Mouse (Mus musculus): ENCODE measurements at regions not wholly inside any gene's neighbourhood (a gene's known extent, or its start where the extent isn't known, plus 50 kb on each side); places are given as distances from the start of the nearest gene placed in this dataset.

DNA sequence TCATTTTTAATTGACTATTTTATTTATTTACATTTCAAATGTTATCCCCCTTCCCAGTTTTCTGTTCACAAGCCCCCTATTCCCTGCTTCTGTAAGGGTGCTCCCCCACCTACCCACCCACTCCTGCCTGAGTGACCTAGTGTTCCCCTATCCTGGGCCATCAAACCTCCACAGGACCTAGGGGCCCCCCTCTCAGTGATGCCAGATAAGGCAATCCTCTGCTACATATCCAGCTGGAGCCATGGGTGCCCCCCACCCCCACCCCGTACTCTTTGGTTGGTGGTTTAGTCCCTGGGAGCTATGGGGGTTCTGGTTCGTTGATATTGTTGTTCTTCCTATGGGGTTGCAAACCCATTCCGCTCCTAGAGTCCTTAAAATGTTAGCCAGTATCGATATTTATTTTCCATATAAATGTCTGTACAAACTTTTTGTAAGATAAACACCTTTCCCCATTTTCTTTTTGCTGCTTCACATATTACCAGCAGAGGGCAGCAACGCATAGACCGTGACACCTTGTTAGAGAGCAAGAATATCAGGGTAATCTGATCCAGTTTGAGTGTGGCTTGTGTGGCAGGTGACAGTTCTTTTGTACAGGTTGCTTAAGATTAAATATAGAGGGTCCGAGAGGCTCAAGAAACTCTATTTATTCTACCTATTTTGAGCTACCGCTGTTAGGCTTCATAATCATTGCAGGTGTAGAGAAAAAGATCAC lies 177.2 kb upstream of the Scn7a start:
- Histone ChIP-seq H3K4me1 (replicated peaks) (no peaks in the 10 kb centered on the region), H3K9me3 (no peaks in the 10 kb centered on the region), H3K4me3 (no peak overlapping the region), H3K36me3 (no peaks in the 10 kb centered on the region), H3K27me3 (ENCODE audit: insufficient read depth, poor library complexity, severe bottlenecking) (no peaks in the 10 kb centered on the region), H3K27ac (no peak overlapping the region)
- DNase-seq (ENCODE audit: low spot score), result peak; percentile 16
- 32% methylated on average over 8 of the region's 8 CpGs for WGBS

DNA sequence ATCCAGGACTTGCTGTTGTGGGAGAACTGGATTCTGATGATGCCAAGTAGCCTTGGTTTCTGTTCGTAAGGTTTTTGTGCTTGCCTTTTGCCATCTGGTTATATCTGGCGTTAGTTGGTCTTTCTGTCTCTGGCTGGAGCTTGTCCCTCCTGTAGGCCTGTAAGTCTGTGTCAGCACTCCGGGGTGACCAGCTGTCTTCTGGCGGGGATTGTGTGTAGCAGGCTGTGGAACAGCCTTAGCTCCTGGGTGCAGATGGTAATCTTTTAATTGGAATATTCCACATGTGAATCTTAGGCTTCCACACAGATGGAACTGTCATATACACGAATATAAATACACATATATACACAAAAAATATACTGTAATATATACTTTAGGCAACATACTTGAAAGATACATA lies 156.5 kb upstream of the Scn7a start:
- Histone ChIP-seq H3K4me3 (no peak overlapping the region), H3K36me3 (no peaks in the 10 kb centered on the region), H3K27me3 (ENCODE audit: insufficient read depth, poor library complexity, severe bottlenecking) (no peaks in the 10 kb centered on the region), H3K4me1 (replicated peaks) (no peaks in the 10 kb centered on the region), H3K27ac (no peak overlapping the region), H3K9me3 (no peaks in the 10 kb centered on the region)
- DNase-seq (ENCODE audit: low spot score), result no peak
- 83% methylated on average over 5 of the region's 5 CpGs for WGBS

DNA sequence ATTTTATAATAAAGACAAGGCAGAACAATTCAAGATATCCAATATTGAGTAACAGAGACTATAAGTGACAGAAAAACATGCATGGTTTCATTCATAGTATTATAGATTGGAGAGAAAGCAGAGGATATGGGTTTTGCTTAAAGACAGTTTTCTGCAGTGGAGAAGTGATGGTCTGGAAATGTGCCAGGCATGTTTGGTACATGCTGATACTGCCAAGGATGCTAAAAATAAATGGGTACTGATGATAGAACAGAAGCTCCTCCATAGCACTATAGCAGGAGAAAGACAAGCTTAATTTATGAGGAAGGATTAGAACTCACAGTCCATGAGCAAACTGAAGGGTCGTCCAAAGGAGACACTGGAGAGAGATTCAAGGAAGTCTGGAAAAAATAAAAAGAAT lies 113.3 kb upstream of the Scn7a start:
- no peak for DNase-seq (ENCODE audit: low spot score)
- WGBS, result 88% methylated on average over 1 of the region's 1 CpGs
- Histone ChIP-seq H3K27ac (no peak overlapping the region), H3K36me3 (no peaks in the 10 kb centered on the region), H3K4me1 (replicated peaks) (no peaks in the 10 kb centered on the region), H3K4me3 (no peak overlapping the region), H3K9me3 (no peaks in the 10 kb centered on the region), H3K27me3 (ENCODE audit: insufficient read depth, poor library complexity, severe bottlenecking) (no peaks in the 10 kb centered on the region)

DNA sequence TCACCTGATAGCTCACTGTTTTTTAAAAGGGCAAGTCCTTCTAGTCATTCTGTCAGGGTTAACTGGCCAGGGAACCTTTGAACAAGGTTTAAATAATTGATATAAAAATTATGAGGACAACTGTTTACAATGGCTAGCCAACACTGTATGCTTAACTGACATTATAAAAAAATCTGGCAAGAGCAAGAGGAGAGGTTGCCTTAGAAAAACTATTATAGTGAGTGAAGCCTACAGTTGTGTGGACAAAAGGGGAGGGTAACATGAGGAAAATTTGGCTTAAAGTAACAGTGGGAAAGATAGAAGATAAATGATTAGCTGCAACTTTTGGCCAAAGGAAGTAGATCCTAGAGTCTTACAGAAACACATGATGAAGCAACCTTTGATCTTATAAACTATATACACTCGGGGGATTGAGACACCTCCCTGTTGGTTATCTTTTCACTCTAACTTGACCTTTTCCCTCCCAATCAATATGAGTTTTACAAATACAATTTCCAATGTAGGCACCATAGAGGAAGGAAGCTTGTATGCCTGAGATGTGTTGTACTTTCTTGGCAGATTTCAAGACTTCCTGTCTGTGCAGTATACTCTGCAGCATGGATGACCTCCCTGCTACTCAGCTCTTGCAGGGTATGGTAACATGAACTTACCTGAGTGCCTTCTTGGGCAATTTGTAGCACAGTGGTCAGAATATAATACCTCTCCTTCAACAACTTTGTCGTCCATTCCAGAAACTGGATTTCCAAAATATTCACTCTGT lies 82.9 kb upstream of the Scn7a start:
- no peak for DNase-seq (ENCODE audit: low spot score)
- H3K27me3 ChIP-seq (ENCODE audit: insufficient read depth, poor library complexity, severe bottlenecking), result no peaks in the 10 kb centered on the region
- H3K9me3 ChIP-seq, result no peaks in the 10 kb centered on the region
- H3K4me1 ChIP-seq (replicated peaks), result no peaks in the 10 kb centered on the region
- no peak overlapping the region for H3K27ac ChIP-seq
- no peaks in the 10 kb centered on the region for H3K36me3 ChIP-seq
- H3K4me3 ChIP-seq, result no peak overlapping the region
- 84% methylated on average over 2 of the region's 2 CpGs for WGBS
